ENCODE assay signal across 18 mouse cellular contexts in the genomic region with DNA sequence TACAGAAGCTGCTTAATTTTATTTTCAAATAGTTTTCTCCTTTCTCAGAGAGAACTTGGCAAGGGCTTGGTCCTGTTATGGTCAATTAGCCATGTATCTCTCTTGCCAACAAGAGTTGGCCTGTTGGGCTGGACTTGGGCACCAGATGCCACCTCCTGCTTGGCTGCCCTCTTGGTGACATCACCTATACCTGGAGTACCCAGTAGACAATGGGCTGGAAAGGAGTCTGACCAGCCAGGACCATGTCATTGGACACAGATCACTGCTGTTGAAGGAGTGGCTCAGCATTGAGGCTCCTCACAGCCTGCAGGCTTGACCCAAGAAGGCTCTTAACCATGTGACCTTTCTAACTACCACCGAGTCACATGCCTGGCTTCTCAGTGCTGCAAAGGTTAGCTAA.
A peak's percentile ranks its signal among the peaks of the same experiment; 100 is the strongest.
DNase-seq lines count a peak whose midpoint lies in the region; ATAC-seq and TF ChIP-seq lines count a peak whose summit lies in the region.
"Had no signal": no experiment of that assay in that cellular context is flagged by ENCODE, and none has a peak within 500 bp of the region (broad histone marks: within the 10 kb centered on the region; RNA-seq: fewer than 3 reads in every experiment).

No protein-coding gene starts in this region.

- H3K9ac ChIP-seq in intestine, postnatal 0 days (ENCODE audit: low read depth, low read length): no peak overlapping the region
- H3K9ac ChIP-seq in intestine, embryonic 16.5 days (ENCODE audit: low read depth, low read length): no peak overlapping the region
- H3K9ac ChIP-seq in liver, postnatal 0 days (replicated peaks): no peak overlapping the region
- H3K9ac ChIP-seq: heart, embryonic 15.5 days; liver, embryonic 12.5 days; lung, embryonic 15.5 days; midbrain, embryonic 12.5 days had no signal

- no peak overlapping the region for H3K4me3 ChIP-seq in intestine, postnatal 0 days (ENCODE audit: low read depth, low read length)
- no peak overlapping the region for H3K4me3 ChIP-seq in intestine, embryonic 16.5 days (ENCODE audit: low read length)
- no peak overlapping the region for H3K4me3 ChIP-seq in liver, postnatal 0 days (ENCODE audit: low read depth, low read length)
- H3K4me3 ChIP-seq: heart, adult 2 months; heart, embryonic 15.5 days; hindbrain, embryonic 10.5 days; liver, embryonic 12.5 days; lung, embryonic 15.5 days; midbrain, embryonic 12.5 days; myocyte had no signal

- TF ChIP-seq CTCF in intestine, postnatal 0 days (IDR thresholded peaks at IDR 0.05; ENCODE audit: low read depth): no peak
- TF ChIP-seq CTCF in liver, postnatal 0 days (IDR thresholded peaks at IDR 0.05; ENCODE audit: low read depth): no peak

- ATAC-seq in intestine, postnatal 0 days: 0 out of 2 replicates have a peak, but pooled peaks have one; percentile 12
- ATAC-seq in intestine, embryonic 16.5 days: no peak
- ATAC-seq in liver, postnatal 0 days: no peak
- ATAC-seq: forebrain, embryonic 16.5 days; inflammation-experienced regulatory T-cells, adult 6 months; liver, embryonic 12.5 days had no signal

- no peaks in the 10 kb centered on the region for H3K27me3 ChIP-seq in intestine, postnatal 0 days (replicated peaks; ENCODE audit: control insufficient read depth, insufficient read depth, low read length)
- H3K27me3 ChIP-seq in intestine, embryonic 16.5 days (replicated peaks; ENCODE audit: control insufficient read depth, insufficient read depth, low read length): no peaks in the 10 kb centered on the region
- no peaks in the 10 kb centered on the region for H3K27me3 ChIP-seq in liver, postnatal 0 days (ENCODE audit: insufficient read depth, low read length)
- H3K27me3 ChIP-seq: heart, embryonic 15.5 days; lung, embryonic 15.5 days had no signal

- DNase-seq in MN1 (ENCODE audit: low spot score): peak; percentile 41
- peak; percentile 13 to 15 for DNase-seq in cerebellum, adult 18-20 months
- peak; percentile 24 for DNase-seq in cerebellum, postnatal 36 days
- DNase-seq in frontal cortex, postnatal 14 days (ENCODE audit: low spot score in 2 of 2): no peak
- no peak for DNase-seq in liver, postnatal 0 days
- no peak for DNase-seq in natural killer cell, adult 2 months (ENCODE audit: low spot score in 2 of 2)
- DNase-seq: heart, adult 2 months; right cerebral cortex, postnatal 4 days had no signal

- H3K36me3 ChIP-seq in intestine, postnatal 0 days (ENCODE audit: control insufficient read depth, insufficient read depth): no peaks in the 10 kb centered on the region
- no peaks in the 10 kb centered on the region for H3K36me3 ChIP-seq in intestine, embryonic 16.5 days (ENCODE audit: control insufficient read depth, insufficient read depth, low read length)
- no peaks in the 10 kb centered on the region for H3K36me3 ChIP-seq in liver, postnatal 0 days (replicated peaks; ENCODE audit: insufficient read depth, low read length)
- H3K36me3 ChIP-seq: heart, embryonic 15.5 days; hindbrain, embryonic 10.5 days; liver, embryonic 12.5 days; lung, embryonic 15.5 days; midbrain, embryonic 12.5 days had no signal

- H3K27ac ChIP-seq in intestine, postnatal 0 days (ENCODE audit: low read depth, low read length): no peak overlapping the region
- H3K27ac ChIP-seq in intestine, embryonic 16.5 days (ENCODE audit: low read length): no peak overlapping the region
- H3K27ac ChIP-seq in liver, postnatal 0 days (ENCODE audit: low read depth): no peak overlapping the region
- H3K27ac ChIP-seq: heart, adult 2 months; heart, embryonic 15.5 days; hindbrain, embryonic 10.5 days; liver, embryonic 12.5 days; lung, embryonic 15.5 days; midbrain, embryonic 12.5 days had no signal

- no peak for TF ChIP-seq EP300 in liver, postnatal 0 days (IDR thresholded peaks at IDR 0.05; ENCODE audit: low read depth)

- H3K9me3 ChIP-seq in intestine, postnatal 0 days (ENCODE audit: control insufficient read depth): no peaks in the 10 kb centered on the region
- no peaks in the 10 kb centered on the region for H3K9me3 ChIP-seq in intestine, embryonic 16.5 days (ENCODE audit: control insufficient read depth, low read length)
- no peaks in the 10 kb centered on the region for H3K9me3 ChIP-seq in liver, postnatal 0 days (ENCODE audit: low read length)
- H3K9me3 ChIP-seq: heart, embryonic 15.5 days; hindbrain, embryonic 10.5 days; liver, embryonic 12.5 days; lung, embryonic 15.5 days; midbrain, embryonic 12.5 days had no signal

- H3K4me1 ChIP-seq in intestine, postnatal 0 days (replicated peaks; ENCODE audit: control insufficient read depth, insufficient read depth, low read length): peaks cover 5% of the 10 kb centered on the region; the same call in 1 of the 2 replicates
- peaks cover 23% of the 10 kb centered on the region for H3K4me1 ChIP-seq in intestine, embryonic 16.5 days (ENCODE audit: control insufficient read depth, insufficient read depth, low read length)
- H3K4me1 ChIP-seq in liver, postnatal 0 days (ENCODE audit: insufficient read depth): peaks cover 15% of the 10 kb centered on the region

- no peak overlapping the region for H3K4me2 ChIP-seq in intestine, postnatal 0 days (replicated peaks; ENCODE audit: low read depth)
- H3K4me2 ChIP-seq in intestine, embryonic 16.5 days (ENCODE audit: low read depth, low read length): no peak overlapping the region
- no peak overlapping the region for H3K4me2 ChIP-seq in liver, postnatal 0 days (ENCODE audit: low read depth, low read length)
- H3K4me2 ChIP-seq: heart, embryonic 15.5 days; liver, embryonic 12.5 days; lung, embryonic 15.5 days; midbrain, embryonic 12.5 days had no signal

- WGBS in intestine, postnatal 0 days: 72% methylated on average over 1 of the region's 1 CpGs
- WGBS in intestine, embryonic 16.5 days: 73% methylated on average over 1 of the region's 1 CpGs
- 75% methylated on average over 1 of the region's 1 CpGs for WGBS in liver, postnatal 0 days (ENCODE audit: insufficient replicate concordance)

Comparison
In these comparisons a context has a peak if more than half of its experiments do, and no peak if none do; other contexts are left out.
1. DNase-seq: peak in MN1 (single experiment), cerebellum, adult 18-20 months (2 of 2) and cerebellum, postnatal 36 days (2 of 2); none in frontal cortex, postnatal 14 days (0 of 2), liver, postnatal 0 days (single experiment) and natural killer cell, adult 2 months (0 of 2).